Mouse (Mus musculus): ENCODE measurements at regions not wholly inside any gene's neighbourhood (a gene's known extent, or its start where the extent isn't known, plus 50 kb on each side); places are given as distances from the start of the nearest gene placed in this dataset.

DNA sequence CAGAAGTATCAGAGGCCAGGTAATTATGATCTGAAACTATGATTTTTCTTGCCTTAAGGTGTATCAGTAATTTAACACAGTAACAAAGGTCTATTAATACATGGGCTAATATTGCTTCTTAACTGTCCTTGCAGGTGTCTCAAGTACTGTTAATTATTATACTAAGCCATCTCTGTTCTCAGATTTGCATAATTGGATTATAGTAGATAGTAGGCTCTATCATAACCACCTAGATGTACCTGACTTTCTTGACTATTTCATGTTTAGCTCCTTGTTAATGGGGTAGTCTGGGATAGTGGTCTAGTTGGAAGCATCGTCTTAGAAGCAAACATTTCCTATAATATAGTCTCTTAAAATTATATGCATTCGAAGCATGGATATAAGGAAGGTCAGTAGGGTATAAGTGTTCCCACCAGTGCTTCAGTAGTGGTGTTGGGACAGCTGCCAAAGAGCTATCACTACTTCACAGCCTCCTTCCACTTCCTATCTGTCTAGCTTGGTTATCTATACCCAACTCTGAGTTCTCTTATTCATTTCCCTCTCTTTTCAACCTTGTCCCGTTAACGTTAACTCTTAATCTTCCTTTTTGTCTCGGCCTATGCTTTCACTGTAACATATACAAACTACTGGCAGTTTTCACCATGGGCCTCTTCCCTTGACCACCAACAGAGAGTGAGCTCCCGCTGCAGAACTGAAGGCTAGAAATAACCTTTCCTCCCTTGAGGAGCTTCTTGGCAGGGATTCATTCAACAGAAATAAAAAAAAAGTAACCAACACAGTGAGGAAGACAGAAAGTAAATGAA, 630.9 kb upstream of the Lcorl start:
- ATAC-seq (ENCODE audit: poor library complexity, severe bottlenecking), result no peak

DNA sequence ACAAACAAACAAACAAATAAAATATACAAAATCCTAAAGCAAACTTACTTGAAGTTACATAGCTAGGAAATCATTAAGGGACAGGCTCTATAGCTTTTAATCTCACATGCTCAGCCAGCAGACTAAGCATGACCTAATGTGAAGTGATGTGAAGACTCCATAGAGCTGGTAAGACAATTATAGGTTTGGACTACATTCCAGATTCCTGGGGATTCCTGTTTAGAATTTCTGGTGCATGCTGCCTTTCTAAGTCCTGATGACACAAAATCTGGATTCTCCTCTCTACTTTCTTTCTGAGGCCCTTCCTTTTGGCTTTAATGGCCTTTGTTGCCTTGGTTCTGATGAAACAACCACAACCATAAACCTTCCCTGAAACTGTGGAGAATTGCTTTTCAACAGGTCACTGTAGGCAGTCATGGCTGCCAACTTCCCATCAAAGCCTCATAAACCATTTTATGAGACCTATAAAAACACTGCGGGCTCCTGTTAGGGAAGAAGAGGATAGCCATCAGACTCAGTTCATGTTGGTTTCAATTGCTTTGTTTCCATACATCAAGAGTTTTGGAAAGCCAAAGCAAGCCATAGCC, 629.4 kb upstream of the Lcorl start:
- no peak for ATAC-seq (ENCODE audit: poor library complexity, severe bottlenecking)

DNA sequence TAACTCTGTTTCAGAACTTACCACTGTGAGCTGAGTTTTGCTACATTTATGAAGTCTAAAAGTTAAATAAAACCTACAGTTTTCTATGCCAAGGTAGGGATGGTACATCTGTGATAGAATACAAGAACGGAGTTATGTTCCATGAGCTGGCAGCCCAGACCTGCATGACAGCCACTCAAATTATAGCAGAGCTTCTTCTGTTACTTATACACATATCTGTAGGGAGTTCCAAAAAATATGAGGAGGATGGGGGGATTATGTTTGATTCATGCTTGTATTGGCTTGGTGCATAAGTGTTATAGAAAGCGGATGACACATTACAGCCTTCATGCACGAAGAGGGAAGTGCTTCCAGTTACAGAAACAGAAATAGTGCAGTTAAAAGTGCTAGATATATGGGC, 598.9 kb upstream of the Lcorl start:
- no peak for ATAC-seq (ENCODE audit: poor library complexity, severe bottlenecking)

DNA sequence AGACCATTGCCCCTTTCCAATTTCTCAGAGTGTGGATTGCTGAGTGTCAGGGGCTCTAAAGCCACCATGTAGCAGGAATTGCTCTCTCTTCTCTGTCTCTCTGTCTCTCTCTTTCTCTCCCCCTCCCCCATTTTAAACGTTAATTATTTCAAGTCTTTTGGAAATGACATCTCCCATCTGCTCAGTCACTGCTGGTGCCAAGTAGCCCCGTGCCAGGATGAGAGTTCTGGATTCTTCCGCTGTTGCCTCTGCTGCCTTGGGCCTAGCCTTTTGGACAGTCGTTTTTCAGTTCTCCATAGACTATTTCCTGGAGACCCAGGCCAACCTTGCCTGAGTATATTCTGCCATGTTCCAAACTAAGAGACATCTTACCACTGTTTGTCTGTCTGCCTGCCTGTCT, 590.9 kb upstream of the Lcorl start:
- ATAC-seq (ENCODE audit: poor library complexity, severe bottlenecking), result no peak

DNA sequence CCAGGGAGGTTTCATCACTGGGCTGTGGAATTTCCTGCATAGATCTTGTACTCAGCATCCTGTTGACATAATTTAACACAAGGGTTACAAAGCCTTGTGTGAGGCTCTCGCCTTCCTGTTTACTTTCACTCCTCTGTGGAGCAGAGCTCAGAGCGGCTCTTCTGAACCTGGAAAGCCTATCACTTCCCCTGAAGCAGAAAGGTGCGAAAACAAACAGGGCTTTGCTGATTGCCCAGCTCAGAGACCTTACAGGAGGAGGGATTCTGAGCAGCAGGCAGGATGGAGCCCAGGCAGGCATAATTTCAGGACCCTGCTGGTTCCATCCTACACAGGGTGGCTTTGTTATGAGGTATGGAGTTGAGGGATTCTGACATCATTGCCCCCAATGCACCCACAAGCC, 588.4 kb upstream of the Lcorl start:
- no peak for ATAC-seq (ENCODE audit: poor library complexity, severe bottlenecking)

DNA sequence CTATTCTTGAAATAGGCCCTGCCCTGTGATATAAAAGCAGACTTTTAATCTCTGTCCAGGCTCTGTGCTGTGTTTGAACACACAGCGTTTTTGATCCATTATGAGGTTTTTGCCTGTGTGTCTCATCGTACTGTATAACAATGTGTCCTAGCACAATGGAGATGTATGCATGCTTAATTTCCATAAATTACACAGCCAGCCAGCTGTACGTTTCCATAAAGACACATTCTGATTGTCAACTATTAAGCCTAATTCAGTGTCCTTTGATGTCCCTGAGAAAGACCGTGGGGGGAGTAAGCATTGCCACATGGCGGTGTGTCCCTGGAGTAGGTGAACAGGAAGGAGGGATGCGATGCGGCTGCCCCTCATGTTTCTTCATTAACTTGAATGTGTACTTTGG, 587.7 kb upstream of the Lcorl start:
- ATAC-seq (ENCODE audit: poor library complexity, severe bottlenecking), result no peak

DNA sequence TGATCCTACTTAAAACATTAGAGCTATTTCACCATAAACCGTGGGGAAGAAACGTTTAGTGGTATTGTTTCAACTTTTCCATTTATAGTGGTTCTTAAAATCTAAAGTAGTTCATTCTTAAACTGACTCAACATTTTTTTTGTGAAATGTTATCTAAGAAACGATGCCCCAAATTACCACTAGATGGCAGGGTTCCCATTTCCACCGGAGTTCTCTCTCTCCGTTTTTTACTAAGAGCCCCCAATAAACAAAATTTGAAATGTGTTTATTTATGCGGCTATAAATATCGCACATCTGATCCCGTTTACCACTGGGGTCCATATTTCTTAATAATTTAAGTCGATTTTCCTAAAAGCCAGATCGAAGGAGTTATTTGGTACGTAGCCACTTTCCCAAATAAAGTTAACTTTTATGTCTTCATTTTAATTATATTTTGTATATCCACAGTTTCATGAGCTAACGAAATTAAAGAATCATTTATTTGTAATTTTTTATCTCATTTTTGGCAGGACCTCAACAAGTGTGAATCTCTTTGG, 586.5 kb upstream of the Lcorl start:
- ATAC-seq (ENCODE audit: poor library complexity, severe bottlenecking), result no peak

DNA sequence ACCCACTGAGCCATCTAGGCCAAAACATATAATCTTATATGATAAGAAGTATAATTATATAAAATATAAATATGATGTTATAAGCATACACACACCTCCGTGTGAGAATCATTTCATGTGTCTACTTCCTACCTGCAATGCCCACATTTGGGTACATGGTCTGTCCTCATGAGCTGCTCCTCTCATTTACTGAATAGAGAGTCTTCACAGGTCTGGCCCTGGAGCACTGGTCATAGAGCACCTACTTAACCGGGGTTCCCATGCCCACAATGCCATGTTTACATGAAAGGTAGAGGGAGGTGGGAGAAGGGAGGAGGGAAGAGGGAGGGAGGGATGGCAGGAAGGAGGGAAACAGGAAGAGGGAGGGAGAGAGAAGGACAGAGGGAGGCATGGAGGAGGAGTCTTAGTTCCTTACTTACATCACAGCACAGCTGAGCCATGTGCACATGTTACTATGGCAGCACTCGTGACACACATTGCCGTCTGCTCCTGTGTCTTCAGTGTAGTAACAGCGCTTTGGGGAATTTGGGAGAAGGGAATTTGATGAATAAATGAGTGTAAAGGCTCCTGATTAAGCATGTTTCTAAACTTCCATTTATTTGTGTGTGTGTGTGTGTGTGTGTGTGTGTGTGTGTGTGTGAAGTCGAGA, 585.3 kb upstream of the Lcorl start:
- ATAC-seq (ENCODE audit: poor library complexity, severe bottlenecking), result no peak

DNA sequence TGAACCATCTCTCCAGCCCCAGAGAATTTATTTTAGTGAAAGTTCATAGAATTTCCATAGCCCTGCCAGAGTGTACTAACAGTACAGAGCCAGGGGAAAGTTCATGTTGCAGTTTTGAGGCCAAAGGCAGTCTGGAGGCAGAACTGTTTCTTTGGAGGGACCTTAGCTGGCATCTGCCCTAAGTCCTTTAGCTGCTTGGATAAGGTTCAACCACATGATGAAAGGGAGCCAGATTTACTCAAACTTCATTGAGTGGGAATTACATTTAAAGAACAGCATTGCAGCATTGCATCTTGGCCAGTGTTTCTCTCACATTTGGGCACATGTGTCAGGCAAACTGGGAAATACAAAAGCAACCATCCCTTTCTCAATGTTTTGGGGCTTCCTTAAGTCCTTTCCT, 584.3 kb upstream of the Lcorl start:
- no peak for ATAC-seq (ENCODE audit: poor library complexity, severe bottlenecking)

DNA sequence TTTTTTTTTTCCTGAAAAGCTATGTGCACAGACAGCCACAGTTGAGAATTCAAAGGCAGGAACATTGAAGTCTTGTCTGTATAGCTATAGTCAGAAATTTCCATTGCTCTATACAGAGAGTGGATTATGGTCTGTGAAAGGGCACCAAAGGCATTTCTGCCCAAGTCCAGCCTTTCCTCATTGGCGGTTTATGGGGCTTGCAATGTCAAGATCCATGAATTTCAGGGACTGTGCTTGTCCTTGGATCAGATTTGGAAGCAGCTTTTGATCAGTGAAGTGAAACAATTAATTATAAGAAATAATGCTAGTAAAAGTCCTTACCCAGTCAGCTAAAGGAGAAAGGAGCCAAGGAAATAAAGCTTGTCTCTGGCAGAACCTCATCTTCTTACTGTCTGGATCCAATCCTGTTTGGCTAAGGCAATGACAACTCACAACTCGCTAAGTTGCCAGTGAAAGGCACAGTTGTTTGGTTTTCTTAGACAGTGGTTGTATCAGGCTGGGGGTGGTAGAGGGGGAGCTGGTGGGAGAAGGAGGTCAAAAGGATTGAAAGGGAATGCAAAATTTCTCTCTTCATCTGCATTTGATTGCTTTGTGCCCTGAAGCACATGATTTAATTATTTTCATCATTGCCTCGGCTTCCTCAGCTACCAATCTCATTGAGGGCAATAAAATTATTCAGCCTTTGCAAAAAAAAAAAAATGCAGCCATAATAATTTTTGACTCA, 574.4 kb upstream of the Lcorl start:
- no peak for ATAC-seq (ENCODE audit: poor library complexity, severe bottlenecking)

DNA sequence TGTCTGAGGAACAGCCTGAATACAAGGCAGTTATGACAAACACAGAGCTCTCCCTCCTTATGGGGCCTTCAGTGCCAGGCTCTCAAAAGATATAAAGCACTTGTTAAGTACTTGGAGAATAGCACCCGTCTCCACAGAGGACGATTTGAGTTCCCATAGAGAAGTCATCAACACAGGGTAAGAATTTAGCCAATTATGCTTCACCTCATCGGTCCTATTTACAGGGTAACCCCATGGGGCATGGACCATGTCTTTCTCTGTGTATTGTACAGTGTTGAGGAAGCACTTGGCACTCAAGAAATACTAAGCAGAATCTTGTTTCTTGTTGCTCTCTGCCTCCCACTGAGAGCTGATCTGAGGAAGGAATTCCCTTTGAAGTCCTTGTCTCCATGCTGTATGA, 565.3 kb upstream of the Lcorl start:
- no peak for ATAC-seq (ENCODE audit: poor library complexity, severe bottlenecking)

DNA sequence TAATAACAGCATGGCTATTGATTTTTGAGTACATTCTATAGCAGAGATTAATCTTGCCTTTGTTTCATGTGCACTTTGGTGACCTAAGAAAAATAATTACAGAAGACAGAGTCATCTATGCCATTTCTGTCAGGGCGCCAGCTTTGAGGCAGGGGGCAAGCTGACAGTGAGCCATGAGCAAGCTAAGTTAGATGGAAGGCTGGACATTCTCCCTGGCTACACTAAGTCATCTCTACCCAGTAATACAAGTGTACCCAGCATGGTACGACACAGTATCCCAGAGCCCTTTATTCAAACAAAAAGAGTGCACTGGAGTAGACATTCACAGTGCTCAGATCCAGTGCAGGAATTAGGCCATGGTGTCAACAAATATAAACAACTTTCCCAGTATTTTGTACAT, 549.6 kb upstream of the Lcorl start:
- ATAC-seq (ENCODE audit: poor library complexity, severe bottlenecking), result no peak

DNA sequence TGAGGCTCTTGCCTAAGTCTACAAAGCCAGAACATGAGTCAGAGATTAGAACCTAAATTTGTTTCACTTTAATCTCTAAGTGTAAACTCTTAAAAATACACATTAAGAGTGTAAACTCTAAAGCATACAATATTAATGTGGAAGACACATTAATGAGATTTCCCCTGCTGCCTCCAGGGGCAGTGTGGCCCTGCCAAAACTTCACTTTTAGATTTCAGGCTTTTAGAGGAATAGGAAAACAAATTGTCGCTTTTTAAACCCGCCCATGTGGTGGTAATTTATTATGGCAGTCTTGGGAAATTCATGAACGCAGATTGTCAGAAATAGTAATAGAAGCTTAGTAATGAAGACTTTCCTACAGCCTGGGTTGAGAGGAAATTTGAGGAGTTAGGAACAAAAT, 549.0 kb upstream of the Lcorl start:
- ATAC-seq (ENCODE audit: poor library complexity, severe bottlenecking), result no peak

DNA sequence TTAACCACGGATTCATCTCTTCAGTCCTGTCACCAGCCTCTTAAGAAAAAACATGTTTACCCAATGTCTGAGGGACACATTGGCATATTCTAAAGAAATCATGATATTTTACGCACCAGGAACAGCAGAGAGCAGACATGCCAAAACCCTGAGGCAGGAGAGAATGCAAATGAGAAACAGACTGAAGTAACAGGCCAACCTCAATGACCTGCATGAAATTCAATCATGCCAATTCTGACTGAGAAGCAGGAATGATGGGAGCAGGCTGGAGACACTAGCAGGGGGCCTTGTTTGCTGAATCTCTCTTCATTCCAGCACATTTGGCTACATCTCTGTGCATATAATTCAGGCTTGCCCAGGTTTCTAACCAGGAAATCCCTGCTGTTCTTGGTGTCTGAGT, 529.2 kb upstream of the Lcorl start:
- no peak for ATAC-seq (ENCODE audit: poor library complexity, severe bottlenecking)

DNA sequence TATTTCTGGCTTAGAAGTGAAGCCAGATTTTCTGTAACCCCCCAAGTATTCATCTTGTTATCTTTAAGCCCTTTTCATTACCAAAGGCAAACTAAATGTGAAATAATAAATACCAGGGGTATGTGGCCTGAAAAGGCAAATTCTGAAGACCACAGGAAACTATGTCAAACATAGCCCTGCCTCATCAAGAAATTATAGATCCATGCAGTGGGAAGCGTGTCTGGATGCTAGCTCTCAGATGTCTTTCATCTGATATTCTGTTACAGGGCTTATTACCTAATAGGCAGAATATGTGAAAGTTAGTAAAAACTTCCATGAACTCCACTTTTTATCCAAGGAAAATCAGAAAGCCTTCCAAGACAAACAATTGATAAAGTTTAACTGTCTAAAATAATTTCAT, 509.9 kb upstream of the Lcorl start:
- no peak for ATAC-seq (ENCODE audit: poor library complexity, severe bottlenecking)

DNA sequence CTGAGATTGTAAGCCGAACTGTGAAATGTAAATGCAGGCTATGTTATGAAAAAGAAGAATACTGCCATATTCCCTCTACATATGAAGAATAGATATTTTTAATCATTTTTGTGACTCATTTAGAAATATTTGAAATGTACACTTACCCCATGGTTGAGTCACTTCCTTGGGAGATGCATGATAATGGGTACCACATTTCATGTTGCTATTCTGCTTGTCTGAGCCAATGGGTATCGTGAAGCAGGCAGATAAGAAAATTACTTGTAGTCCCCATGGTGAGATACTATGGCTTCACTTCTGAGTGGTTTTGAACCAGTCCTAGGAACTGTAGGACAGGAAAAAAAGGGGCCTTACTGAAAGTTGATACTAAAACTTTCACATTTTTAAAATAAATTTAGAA, 506.2 kb upstream of the Lcorl start:
- ATAC-seq (ENCODE audit: poor library complexity, severe bottlenecking), result no peak

DNA sequence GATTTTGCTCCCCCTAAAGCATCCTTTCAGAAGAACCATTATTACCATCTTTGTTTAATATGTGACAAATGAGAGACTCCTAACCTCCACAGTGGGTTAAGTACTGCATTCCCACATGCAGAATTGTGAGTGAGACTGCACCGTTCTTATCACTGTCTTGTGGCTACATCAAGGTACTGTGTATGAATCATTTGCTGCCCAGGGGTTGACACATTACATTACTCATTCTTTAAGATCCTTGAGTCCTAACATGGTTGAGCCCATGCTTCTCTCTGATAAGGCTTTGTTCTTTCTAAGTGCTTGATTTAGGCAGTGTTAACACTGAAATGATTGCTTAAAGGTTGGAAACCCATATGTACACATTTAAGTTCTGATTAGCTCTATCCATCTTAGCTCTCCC, 504.2 kb upstream of the Lcorl start:
- ATAC-seq (ENCODE audit: poor library complexity, severe bottlenecking), result no peak

DNA sequence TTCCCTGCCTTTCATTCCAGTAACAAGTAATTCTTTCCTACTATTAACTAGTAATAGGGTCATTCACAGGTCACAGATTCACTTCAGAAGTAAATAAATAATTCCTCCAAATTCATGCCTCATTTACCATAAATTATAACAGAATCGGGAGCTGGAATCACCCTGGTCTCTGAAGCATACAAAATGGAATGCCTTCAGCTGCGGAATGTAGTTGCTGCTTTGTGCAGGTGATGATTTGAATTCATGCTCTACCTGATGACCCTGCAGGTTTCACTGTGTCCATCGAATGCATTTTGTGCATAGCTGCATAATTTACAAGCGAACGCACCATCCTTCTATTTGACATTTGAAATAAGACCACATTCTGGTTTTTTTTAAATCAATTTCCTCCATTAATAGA, 491.0 kb upstream of the Lcorl start:
- ATAC-seq (ENCODE audit: poor library complexity, severe bottlenecking), result no peak

DNA sequence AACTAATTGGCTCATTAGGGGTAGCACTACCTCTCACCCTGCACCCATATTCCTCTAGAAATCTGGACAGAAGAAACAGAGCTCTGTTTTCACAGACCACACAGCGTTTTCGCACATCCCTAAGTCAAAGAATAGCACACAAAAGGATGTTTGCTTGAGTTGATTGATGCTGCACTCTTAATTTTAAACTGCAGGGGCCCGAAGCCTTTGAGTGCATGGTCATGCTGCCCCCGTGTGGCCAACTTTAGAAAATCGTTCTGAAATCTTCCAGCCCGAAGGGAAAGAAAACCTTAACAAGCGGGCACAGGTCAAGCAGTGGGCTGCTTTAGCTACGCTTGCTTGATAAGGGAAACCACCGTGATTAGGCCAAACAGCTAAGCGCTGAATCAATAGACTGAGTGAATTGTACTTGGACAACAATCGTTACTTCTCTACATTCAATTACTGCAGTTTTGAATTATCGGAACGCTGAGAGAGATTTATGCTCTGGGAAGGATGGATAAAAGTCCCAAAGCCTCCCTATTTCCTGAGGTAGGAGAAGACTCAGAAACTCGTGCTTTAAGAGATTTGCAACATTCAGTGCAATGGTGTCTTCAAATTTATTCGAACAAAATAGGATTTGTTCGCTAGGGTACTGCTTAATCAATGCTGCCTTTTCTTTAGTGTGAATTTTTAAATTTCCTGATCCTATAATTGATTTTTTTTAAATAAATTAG, 490.1 kb upstream of the Lcorl start:
- ATAC-seq (ENCODE audit: poor library complexity, severe bottlenecking), result peak; percentile 63

DNA sequence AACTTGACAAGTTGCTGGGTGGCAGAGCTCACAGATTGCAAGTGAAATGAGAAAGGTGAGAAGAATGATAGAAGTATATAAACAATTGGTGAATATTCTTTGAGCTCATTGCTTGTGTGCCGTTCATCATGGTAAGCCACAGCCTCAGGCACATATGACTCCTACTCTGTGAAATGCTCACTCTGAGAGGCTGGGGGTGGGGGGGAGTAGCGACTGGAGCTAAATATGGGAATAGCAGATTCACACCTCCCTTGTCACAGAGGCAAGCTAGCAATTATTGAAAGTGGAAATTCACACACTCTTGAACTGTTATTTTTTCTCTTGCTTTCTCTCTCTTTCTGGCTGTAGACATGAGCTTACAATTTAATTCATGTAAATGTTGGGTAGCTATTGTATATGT, 481.0 kb upstream of the Lcorl start:
- ATAC-seq (ENCODE audit: poor library complexity, severe bottlenecking), result no peak

DNA sequence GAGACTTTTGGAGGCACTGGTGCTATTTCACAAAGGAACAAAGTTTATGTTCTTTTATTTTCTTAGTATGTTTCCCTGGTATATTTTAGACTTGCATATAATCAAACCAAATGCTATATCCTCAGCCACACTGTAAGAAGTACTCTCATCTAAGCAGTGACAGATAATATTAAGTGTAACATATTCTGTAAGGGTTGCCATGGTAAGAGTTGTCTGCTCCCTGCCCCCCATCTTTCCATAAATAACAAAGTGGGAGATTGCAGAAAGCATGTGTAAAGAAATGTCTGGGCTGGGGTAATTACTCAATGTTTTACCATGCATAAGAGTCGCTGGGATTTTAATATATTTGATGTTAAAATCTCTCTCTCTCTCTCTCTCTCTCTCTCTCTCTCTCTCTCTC, 473.5 kb upstream of the Lcorl start:
- ATAC-seq (ENCODE audit: poor library complexity, severe bottlenecking), result no peak
